Mouse (Mus musculus) cerebellum, adult 11-12 months (tissue): ENCODE results near the gene Tcfl5.

Source experiments
- DNase-seq: peaks from one replicate; pipeline ENCODE4 v3.0.0; 2022

Gene Tcfl5

GRCm38 (mm10) chr2:180597490-180597889 is 45.0 kb downstream of the Tcfl5 start, which contains the start of gene Col9a3:
Col9a3 (plus strand) TSS chr2:180597790.
- DNase-seq: no peak

GRCm38 (mm10) chr2:180589123-180589831 is 53.2 kb downstream of the Tcfl5 start, which contains the start of gene Ogfr:
Ogfr (plus strand) TSS chr2:180589245.
- DNase-seq: peak; percentile 77

- no peak for DNase-seq
Observed at GRCm38 (mm10) chr2:180588736-180589122, 53.8 kb downstream of the Tcfl5 start.

- peak; percentile 58 for DNase-seq
Observed at GRCm38 (mm10) chr2:180583154-180583507, 59.4 kb downstream of the Tcfl5 start.

GRCm38 (mm10) chr2:180582481-180583153 is 59.9 kb downstream of the Tcfl5 start:
- DNase-seq: peak; percentile 96

- DNase-seq: no peak
Observed at GRCm38 (mm10) chr2:180581002-180581401, 61.5 kb downstream of the Tcfl5 start, which contains the start of gene Mrgbp. Mrgbp (plus strand) TSS chr2:180581304.

GRCm38 (mm10) chr2:180578686-180579085 is 63.8 kb downstream of the Tcfl5 start:
- DNase-seq: peak; percentile 41

- DNase-seq: no peak
Observed at GRCm38 (mm10) chr2:180576482-180576881, 66.0 kb downstream of the Tcfl5 start.
